Mouse (Mus musculus) heart, embryonic 12.5 days (tissue): ENCODE measurements around the gene Smyd5. TPM values are rescaled to one million over a fixed set of nuclear protein-coding genes. Genes with fewer than 3 reads are reported as not detected.

Experiments used
- ATAC-seq: fragments of 200-750 bp; cut with Nextera tagmentation; 2 replicates; pipeline ENCODE4 v1.8.0; 2017; ENCODE audit warnings: moderate TSS enrichment, moderate library complexity; ENCODE audit not compliant: insufficient number of reproducible peaks, low FRiP score
- H3K27ac ChIP-seq: fragments of 300-500 bp; sonication (generic); 2 replicates; pipeline ENCODE4 v1.5.1; 2016; ENCODE audit warnings: mild to moderate bottlenecking, moderate library complexity; ENCODE audit not compliant: poor library complexity, severe bottlenecking
- H3K27me3 ChIP-seq: fragments of 300-500 bp; sonication (generic); replicated peaks from 2 replicates; pipeline ENCODE4 v1.6.1; 2016; ENCODE audit warnings: mild to moderate bottlenecking, moderate library complexity
- H3K36me3 ChIP-seq: fragments of 300-500 bp; sonication (generic); 2 replicates; pipeline ENCODE4 v1.6.1; 2016; ENCODE audit warnings: mild to moderate bottlenecking, moderate library complexity
- H3K4me1 ChIP-seq: fragments of 300-500 bp; sonication (generic); replicated peaks from 2 replicates; pipeline ENCODE4 v1.6.1; 2016; ENCODE audit warnings: mild to moderate bottlenecking
- H3K4me2 ChIP-seq: fragments of 300-500 bp; sonication (generic); 2 replicates; pipeline ENCODE4 v1.6.1; 2016; ENCODE audit warnings: mild to moderate bottlenecking, moderate library complexity
- H3K4me3 ChIP-seq: fragments of 300-500 bp; sonication (generic); 2 replicates; pipeline ENCODE4 v1.5.1; 2016; ENCODE audit warnings: mild to moderate bottlenecking
- H3K9ac ChIP-seq: fragments of 300-500 bp; sonication (generic); 2 replicates; pipeline ENCODE4 v1.6.1; 2016; ENCODE audit warnings: mild to moderate bottlenecking, moderate library complexity
- H3K9me3 ChIP-seq: fragments of 300-500 bp; sonication (generic); replicated peaks from 2 replicates; pipeline ENCODE4 v1.6.1; 2016; ENCODE audit warnings: mild to moderate bottlenecking, moderate library complexity
- WGBS: fragments of 180-500 bp; shearing (Covaris S2); methylation state at CpG from one replicate; pipeline ENCODE4 v1.1.7; 2016; 5-methylcytosine and 5-hydroxymethylcytosine counted together
- polyA plus RNA-seq: library from polyadenylated mRNA; unstranded; fragments of >200 nt; fragmentation: Nextera tagmentation; extraction: Ambion mirVana; gene quantifications from 2 replicates; pipeline ENCODE4 v1.2.1, GENCODE M21; 2016

Smyd5 gene
- polyA plus RNA-seq, 1 experiment from 2014 or later, result 41.3 TPM

DNA sequence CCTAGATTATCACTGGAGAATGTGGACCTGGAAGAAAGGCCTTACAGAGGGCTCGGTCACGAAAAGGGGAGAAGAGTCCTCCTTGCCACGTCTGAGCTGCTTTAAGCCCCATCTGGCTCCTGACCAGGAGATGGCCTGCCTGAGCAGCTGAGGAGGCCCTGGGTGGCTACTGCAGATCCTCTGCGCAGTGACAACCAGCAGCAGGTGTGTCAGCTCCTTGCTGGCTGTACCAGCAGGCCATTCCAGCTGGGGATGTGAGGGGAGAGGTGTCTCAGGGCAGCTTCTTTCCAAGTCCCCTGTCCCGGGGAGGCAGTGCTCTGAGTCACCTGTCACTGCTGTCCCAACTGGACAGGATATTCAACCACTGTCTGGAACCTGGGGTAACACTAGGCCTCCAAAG, 40.8 kb downstream of the Smyd5 start:
- Histone ChIP-seq H3K36me3 (peaks cover 20% of the 10 kb centered on the region), H3K4me1 (no peaks in the 10 kb centered on the region), H3K9me3 (no peaks in the 10 kb centered on the region), H3K4me3 (no peak overlapping the region), H3K4me2 (no peak overlapping the region), H3K9ac (no peak overlapping the region), H3K27me3 (peaks cover 54% of the 10 kb centered on the region), H3K27ac (no peak overlapping the region)
- no peak for ATAC-seq
- WGBS, result 52% methylated on average over 5 of the region's 5 CpGs

- no peak for ATAC-seq
- no peak overlapping the region for H3K27ac ChIP-seq
- peaks cover 83% of the 10 kb centered on the region for H3K27me3 ChIP-seq
- no peaks in the 10 kb centered on the region for H3K9me3 ChIP-seq
- no peak overlapping the region for H3K4me3 ChIP-seq
- no peak overlapping the region for H3K4me2 ChIP-seq
- no peak overlapping the region for H3K9ac ChIP-seq
- 84% methylated on average over 3 of the region's 3 CpGs for WGBS
- no peaks in the 10 kb centered on the region for H3K4me1 ChIP-seq
- H3K36me3 ChIP-seq, result no peaks in the 10 kb centered on the region
Observed at GRCm38 (mm10) chr6:85475581-85475980, 43.8 kb downstream of the Smyd5 start.

DNA sequence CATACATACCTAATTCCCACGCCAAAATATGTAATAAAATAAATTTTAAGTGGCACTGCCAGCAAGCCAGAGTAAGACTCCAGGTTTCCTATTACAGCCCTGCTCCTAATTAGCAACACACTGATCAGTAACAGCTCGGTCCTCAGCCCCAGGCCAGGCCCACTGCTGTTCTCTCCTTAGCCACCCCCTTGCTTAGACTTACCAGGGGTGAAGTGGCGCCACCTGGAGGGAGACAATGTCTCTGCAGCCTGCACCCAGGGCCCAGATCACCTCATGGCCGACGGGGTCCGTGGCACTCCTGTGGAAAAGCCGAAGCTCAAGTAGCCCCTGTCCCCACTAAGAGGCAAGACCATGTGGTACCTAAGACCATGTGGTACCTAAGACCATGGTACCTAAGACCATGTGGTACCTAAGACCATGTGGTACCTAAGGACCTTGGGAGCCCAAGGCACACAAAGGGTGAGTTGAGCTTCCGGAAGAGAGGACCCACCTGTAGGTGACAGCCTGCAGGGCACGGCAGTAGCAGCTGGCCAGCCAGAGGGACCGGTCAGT, 45.7 kb downstream of the Smyd5 start:
- ATAC-seq, result no peak
- 25% methylated on average over 10 of the region's 10 CpGs for WGBS

GRCm38 (mm10) chr6:85478416-85478815, 46.6 kb downstream of the Smyd5 start:
- Histone ChIP-seq H3K9ac (no peak overlapping the region), H3K4me3 (no peak overlapping the region), H3K36me3 (no peaks in the 10 kb centered on the region), H3K27ac (no peak overlapping the region), H3K4me1 (no peaks in the 10 kb centered on the region), H3K27me3 (peaks cover 98% of the 10 kb centered on the region), H3K9me3 (peaks cover 5% of the 10 kb centered on the region; the same call in 1 of the 2 replicates), H3K4me2 (no peak overlapping the region)
- WGBS, result 30% methylated on average over 14 of the region's 14 CpGs
- no peak for ATAC-seq

More for the DNA sequence above, 45.7 kb downstream of the Smyd5 start:
- peaks cover 5% of the 10 kb centered on the region; the same call in 1 of the 2 replicates for H3K9me3 ChIP-seq
- no peaks in the 10 kb centered on the region for H3K36me3 ChIP-seq
- H3K27ac ChIP-seq, result no peak overlapping the region
- H3K4me3 ChIP-seq, result no peak overlapping the region
- H3K27me3 ChIP-seq, result peaks cover 98% of the 10 kb centered on the region
- no peak overlapping the region for H3K4me2 ChIP-seq
- H3K4me1 ChIP-seq, result no peaks in the 10 kb centered on the region
- no peak overlapping the region for H3K9ac ChIP-seq

- Histone ChIP-seq H3K4me3 (no peak overlapping the region), H3K27ac (no peak overlapping the region), H3K9ac (no peak overlapping the region), H3K9me3 (peaks cover 5% of the 10 kb centered on the region; the same call in 1 of the 2 replicates), H3K4me2 (no peak overlapping the region), H3K4me1 (peaks cover 9% of the 10 kb centered on the region), H3K27me3 (peaks cover 98% of the 10 kb centered on the region), H3K36me3 (no peaks in the 10 kb centered on the region)
- WGBS, result 75% methylated on average over 5 of the region's 5 CpGs
- ATAC-seq, result no peak
Observed at GRCm38 (mm10) chr6:85479979-85480378, 48.2 kb downstream of the Smyd5 start.

GRCm38 (mm10) chr6:85480685-85481084, 48.9 kb downstream of the Smyd5 start:
- H3K36me3 ChIP-seq, result no peaks in the 10 kb centered on the region
- no peak overlapping the region for H3K4me2 ChIP-seq
- no peak for ATAC-seq
- peaks cover 9% of the 10 kb centered on the region for H3K4me1 ChIP-seq
- no peak overlapping the region for H3K4me3 ChIP-seq
- H3K27ac ChIP-seq, result no peak overlapping the region
- H3K9ac ChIP-seq, result no peak overlapping the region
- H3K9me3 ChIP-seq, result peaks cover 5% of the 10 kb centered on the region; the same call in 1 of the 2 replicates
- WGBS, result 54% methylated on average over 16 of the region's 16 CpGs
- H3K27me3 ChIP-seq, result peaks cover 98% of the 10 kb centered on the region

GRCm38 (mm10) chr6:85483843-85484721, 52.3 kb downstream of the Smyd5 start:
- Histone ChIP-seq H3K4me3 (peak overlapping the region; percentile 33), H3K4me1 (peaks cover 9% of the 10 kb centered on the region), H3K4me2 (peak overlapping the region; percentile 53), H3K9ac (no peak overlapping the region), H3K9me3 (peaks cover 5% of the 10 kb centered on the region; the same call in 1 of the 2 replicates), H3K36me3 (no peaks in the 10 kb centered on the region), H3K27me3 (peaks cover 94% of the 10 kb centered on the region), H3K27ac (no peak overlapping the region)
- no peak; the same call in 1 of the 2 replicates for ATAC-seq
- WGBS, result 4% methylated on average over 92 of the region's 92 CpGs

DNA sequence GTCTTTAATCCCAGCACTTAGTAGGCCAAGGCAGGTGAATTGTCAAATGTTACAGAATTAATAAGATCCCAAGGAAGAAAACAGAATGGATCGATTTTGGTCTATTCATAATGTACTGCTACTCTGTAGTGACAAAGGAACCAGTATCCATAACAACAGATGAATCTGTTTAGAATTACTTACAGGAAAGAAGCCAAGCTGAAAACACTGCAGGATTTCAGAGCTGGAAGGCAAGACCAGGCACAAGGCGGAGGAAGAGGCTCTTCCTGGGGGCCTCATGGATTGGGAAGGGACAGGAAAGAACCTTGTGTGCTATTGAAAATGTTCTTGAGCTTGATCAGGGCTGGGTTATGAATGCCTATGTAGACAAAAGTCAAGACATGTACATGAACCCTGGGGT, 53.9 kb downstream of the Smyd5 start:
- Histone ChIP-seq H3K4me1 (peaks cover 9% of the 10 kb centered on the region), H3K4me3 (no peak overlapping the region), H3K9ac (no peak overlapping the region), H3K4me2 (no peak overlapping the region), H3K36me3 (no peaks in the 10 kb centered on the region), H3K27ac (no peak overlapping the region), H3K9me3 (peaks cover 5% of the 10 kb centered on the region; the same call in 1 of the 2 replicates), H3K27me3 (peaks cover 84% of the 10 kb centered on the region)
- 62% methylated on average over 2 of the region's 2 CpGs for WGBS
- no peak for ATAC-seq

GRCm38 (mm10) chr6:85488510-85488909, 56.7 kb downstream of the Smyd5 start:
- Histone ChIP-seq H3K36me3 (no peaks in the 10 kb centered on the region), H3K27ac (no peak overlapping the region), H3K9me3 (no peaks in the 10 kb centered on the region), H3K4me3 (no peak overlapping the region), H3K27me3 (peaks cover 57% of the 10 kb centered on the region), H3K9ac (no peak overlapping the region), H3K4me1 (peaks cover 9% of the 10 kb centered on the region), H3K4me2 (no peak overlapping the region)
- 78% methylated on average over 4 of the region's 4 CpGs for WGBS
- no peak for ATAC-seq

DNA sequence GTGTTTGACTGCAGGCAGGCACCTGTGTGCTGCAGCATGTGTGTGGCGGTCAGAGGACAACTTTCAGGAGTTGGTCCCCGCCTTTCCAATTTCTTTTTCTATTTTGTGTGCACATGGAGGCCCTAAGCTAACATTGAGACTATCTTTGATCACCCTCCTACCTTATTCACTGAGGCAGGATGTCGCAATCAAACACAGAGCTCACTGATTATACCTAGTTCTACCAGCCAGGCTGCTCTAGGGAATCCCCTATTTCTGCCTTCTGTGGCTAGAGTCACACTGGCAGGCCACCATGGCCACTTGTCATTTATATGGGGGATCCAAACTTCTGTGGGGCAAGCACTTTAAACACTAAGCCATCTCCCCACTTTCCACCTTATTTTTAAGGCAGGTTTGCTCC, 57.9 kb downstream of the Smyd5 start:
- no peaks in the 10 kb centered on the region for H3K36me3 ChIP-seq
- H3K9ac ChIP-seq, result no peak overlapping the region
- H3K9me3 ChIP-seq, result no peaks in the 10 kb centered on the region
- no peak overlapping the region for H3K4me2 ChIP-seq
- H3K27ac ChIP-seq, result no peak overlapping the region
- no peak overlapping the region for H3K4me3 ChIP-seq
- H3K27me3 ChIP-seq, result peaks cover 47% of the 10 kb centered on the region
- no peaks in the 10 kb centered on the region for H3K4me1 ChIP-seq
- 73% methylated on average over 3 of the region's 3 CpGs for WGBS
- no peak for ATAC-seq

- H3K9ac ChIP-seq, result no peak overlapping the region
- no peaks in the 10 kb centered on the region for H3K36me3 ChIP-seq
- no peak overlapping the region for H3K27ac ChIP-seq
- peaks cover 42% of the 10 kb centered on the region for H3K27me3 ChIP-seq
- H3K4me3 ChIP-seq, result no peak overlapping the region
- WGBS, result 82% methylated on average over 4 of the region's 4 CpGs
- no peak for ATAC-seq
- H3K4me1 ChIP-seq, result no peaks in the 10 kb centered on the region
- no peak overlapping the region for H3K4me2 ChIP-seq
- H3K9me3 ChIP-seq, result no peaks in the 10 kb centered on the region
Observed at GRCm38 (mm10) chr6:85490252-85490651, 58.5 kb downstream of the Smyd5 start.
